Mouse (Mus musculus): ENCODE data around the gene Ndufv3.

GRCm38 (mm10) chr17:31500908-31501307, 19.0 kb upstream of the Ndufv3 start:
- TF ChIP-seq CTCF (IDR thresholded peaks at IDR 0.05; ENCODE audit: borderline replicate concordance, insufficient read depth, low read length) (no peak), POLR2A (IDR thresholded peaks at IDR 0.05; ENCODE audit: low read depth, low read length) (no peak)
